ENCODE assay signal across 1 mouse cellular context in the genomic region with DNA sequence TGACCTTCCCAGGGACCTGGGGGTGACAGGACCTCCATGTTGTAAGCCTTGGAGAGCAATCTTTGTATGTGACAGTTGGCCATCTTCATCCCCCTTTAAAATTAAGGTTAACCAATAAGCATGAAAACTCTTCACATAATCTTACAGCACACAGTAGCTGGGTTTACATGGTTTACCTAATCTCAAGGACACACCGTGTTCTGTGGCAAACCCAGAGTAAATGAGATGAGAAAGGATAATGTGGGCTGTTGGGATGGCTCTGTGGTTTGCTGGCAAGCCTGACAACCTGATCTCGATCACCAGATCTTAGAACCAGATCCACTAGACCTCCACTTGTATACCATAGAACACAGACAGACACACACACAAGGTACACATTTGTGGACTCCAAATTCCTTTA.
A peak's percentile ranks its signal among the peaks of the same experiment; 100 is the strongest.
TF ChIP-seq lines count a peak whose summit lies in the region.

No protein-coding gene starts in this region.

TF ChIP-seq in MEL, 35 proteins besides CTCF, POLR2A, EP300 and RAD21 (continued from another document):
- TF ChIP-seq MXI1 (IDR thresholded peaks at IDR 0.05; ENCODE audit: low read depth, low read length) (no peak; the same call in 1 of the 2 replicates), TAL1 (IDR thresholded peaks at IDR 0.05; ENCODE audit: low read length) (peak; percentile 79), MEF2A (IDR thresholded peaks at IDR 0.05; ENCODE audit: extremely low read depth, insufficient replicate concordance, low read depth, low read length, poor library complexity, severe bottlenecking) (0 out of 2 replicates have a peak, but pooled peaks have one; percentile 27), POLR2AphosphoS5 (IDR thresholded peaks at IDR 0.05; ENCODE audit: borderline replicate concordance, low read depth, low read length) (no peak), ZKSCAN1 (IDR thresholded peaks at IDR 0.05; ENCODE audit: low read depth, low read length) (no peak)
